Mouse (Mus musculus) bone marrow macrophage, adult 2 months (primary cell): ENCODE data around the gene Maml2.

Source experiments
- CTCF ChIP-seq: IDR thresholded peaks from 2 replicates; pipeline ENCODE4 v1.5.1; 2012; ENCODE audit warnings: low read depth, mild to moderate bottlenecking, low read length, moderate library complexity
- POLR2A ChIP-seq: IDR thresholded peaks from 2 replicates; pipeline ENCODE4 v1.6.1; 2012; ENCODE audit warnings: mild to moderate bottlenecking, low read depth, low read length, borderline replicate concordance

DNA sequence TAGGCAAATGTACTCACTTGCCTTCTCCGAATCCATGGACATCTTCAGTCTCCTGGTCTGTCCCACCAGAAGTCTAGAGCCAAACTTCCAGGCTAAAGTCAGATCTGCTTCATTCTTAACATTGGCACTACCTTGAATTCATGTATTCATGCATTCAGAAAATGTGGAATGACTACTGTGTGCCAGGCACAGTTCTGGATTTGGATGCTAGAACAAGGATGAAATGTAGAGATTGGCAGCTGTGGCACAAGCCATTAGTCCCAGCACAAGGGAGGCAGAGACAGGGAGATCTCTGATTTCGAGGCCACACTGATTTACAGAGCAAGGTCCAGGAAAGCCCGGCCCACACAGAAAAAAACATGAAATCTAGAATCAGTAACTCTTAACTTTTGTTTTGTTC lies 327.5 kb downstream of the Maml2 start:
- TF ChIP-seq POLR2A (no peak), CTCF (no peak)
